In genomic region chr16:37384369-37384768, GRCm38 (mm10) we compare ENCODE assay signal across 8 mouse cellular contexts. TPM values are rescaled to one million over a fixed set of nuclear protein-coding genes. Genes with fewer than 3 reads are reported as not detected.
A peak's percentile ranks its signal among the peaks of the same experiment; 100 is the strongest.
DNase-seq lines count a peak whose midpoint lies in the region; ATAC-seq and TF ChIP-seq lines count a peak whose summit lies in the region.

No protein-coding gene starts in this region.

- H3K27ac ChIP-seq in stomach, postnatal 0 days (replicated peaks) = no peak overlapping the region

- H3K9ac ChIP-seq in stomach, postnatal 0 days (ENCODE audit: low read length) = no peak overlapping the region

- H3K4me1 ChIP-seq in stomach, postnatal 0 days (replicated peaks; ENCODE audit: control insufficient read depth, insufficient read depth) = no peaks in the 10 kb centered on the region

- no peaks in the 10 kb centered on the region for H3K9me3 ChIP-seq in stomach, postnatal 0 days (ENCODE audit: control insufficient read depth, low read length)

- peak; percentile 25; the same call in 1 of the 2 replicates for ATAC-seq in megakaryocyte progenitor cell, adult 5-6 weeks (replicated peaks; ENCODE audit: poor library complexity)
- peak; percentile 53 for ATAC-seq in stomach, postnatal 0 days (ENCODE audit: low FRiP score, low TSS enrichment)

- 2% methylated on average over 29 of the region's 30 CpGs for WGBS in stomach, postnatal 0 days

- TF ChIP-seq CTCF in stomach, postnatal 0 days (IDR thresholded peaks at IDR 0.05; ENCODE audit: low read depth) = no peak

- peak overlapping the region; percentile 91 for H3K4me2 ChIP-seq in stomach, postnatal 0 days (replicated peaks; ENCODE audit: low read depth)

- H3K27me3 ChIP-seq in stomach, postnatal 0 days (ENCODE audit: control insufficient read depth, insufficient read depth, low read length) = no peaks in the 10 kb centered on the region

- H3K36me3 ChIP-seq in stomach, postnatal 0 days (ENCODE audit: control insufficient read depth, insufficient read depth, low read length) = no peaks in the 10 kb centered on the region

- peak overlapping the region; percentile 47 for H3K4me3 ChIP-seq in stomach, postnatal 0 days (ENCODE audit: low read depth, low read length)

- TF ChIP-seq EP300 in stomach, postnatal 0 days (optimal IDR thresholded peaks at IDR 0.05) = no peak

- peak; percentile 57 for DNase-seq in embryo, embryonic 10 days (ENCODE audit: low spot score)
- DNase-seq in embryo, embryonic 9.5 days (ENCODE audit: extremely low spot score) = no peak
- peak; percentile 2 for DNase-seq in 3134 (ENCODE audit: extremely low read depth, insufficient read length, low spot score)
- DNase-seq in cerebellum, postnatal 10 days = peak; percentile 78 to 81
- peak; percentile 66 to 70 for DNase-seq in frontal cortex, postnatal 36 days (ENCODE audit: low spot score in 2 of 2)
- DNase-seq in layer of hippocampus, postnatal 10 days (ENCODE audit: low spot score in 2 of 2) = peak; percentile 61 to 72
- DNase-seq in stomach, postnatal 0 days (ENCODE audit: low spot score) = no peak

RNA-seq across cellular contexts. Expression of gene Stxbp5l, which starts 0.4 kb away (rescaled TPM):
- 10 to 100 TPM; 95.5 to 99.9 TPM for total RNA-seq in layer of hippocampus, postnatal 10 days (2021)
- not detected in 2 replicates for total RNA-seq in megakaryocyte progenitor cell, adult 5-6 weeks (2015)
- total RNA-seq in megakaryocyte progenitor cell, adult 5-6 weeks (2017) = not detected in 2 replicates
- polyA plus RNA-seq in stomach, postnatal 0 days (2015; fragmentation: Nextera tagmentation; extraction: Ambion mirVana) = 1.1 and 2.5 TPM in 2 replicates

Comparison
In these comparisons a context has a peak if more than half of its experiments do, and no peak if none do; other contexts are left out.
1. DNase-seq: peak in embryo, embryonic 10 days (single experiment), 3134 (single experiment), cerebellum, postnatal 10 days (2 of 2), frontal cortex, postnatal 36 days (2 of 2) and layer of hippocampus, postnatal 10 days (2 of 2); none in embryo, embryonic 9.5 days (single experiment) and stomach, postnatal 0 days (single experiment).
2. RNA of gene Stxbp5l, which starts 0.4 kb away (total RNA-seq): 95.5 to 99.9 TPM in layer of hippocampus, postnatal 10 days; not detected in megakaryocyte progenitor cell, adult 5-6 weeks; every median in the first group is over 10 times any median in the second.